Comparison of ENCODE assay signal across 8 mouse cellular contexts in the genomic region with DNA sequence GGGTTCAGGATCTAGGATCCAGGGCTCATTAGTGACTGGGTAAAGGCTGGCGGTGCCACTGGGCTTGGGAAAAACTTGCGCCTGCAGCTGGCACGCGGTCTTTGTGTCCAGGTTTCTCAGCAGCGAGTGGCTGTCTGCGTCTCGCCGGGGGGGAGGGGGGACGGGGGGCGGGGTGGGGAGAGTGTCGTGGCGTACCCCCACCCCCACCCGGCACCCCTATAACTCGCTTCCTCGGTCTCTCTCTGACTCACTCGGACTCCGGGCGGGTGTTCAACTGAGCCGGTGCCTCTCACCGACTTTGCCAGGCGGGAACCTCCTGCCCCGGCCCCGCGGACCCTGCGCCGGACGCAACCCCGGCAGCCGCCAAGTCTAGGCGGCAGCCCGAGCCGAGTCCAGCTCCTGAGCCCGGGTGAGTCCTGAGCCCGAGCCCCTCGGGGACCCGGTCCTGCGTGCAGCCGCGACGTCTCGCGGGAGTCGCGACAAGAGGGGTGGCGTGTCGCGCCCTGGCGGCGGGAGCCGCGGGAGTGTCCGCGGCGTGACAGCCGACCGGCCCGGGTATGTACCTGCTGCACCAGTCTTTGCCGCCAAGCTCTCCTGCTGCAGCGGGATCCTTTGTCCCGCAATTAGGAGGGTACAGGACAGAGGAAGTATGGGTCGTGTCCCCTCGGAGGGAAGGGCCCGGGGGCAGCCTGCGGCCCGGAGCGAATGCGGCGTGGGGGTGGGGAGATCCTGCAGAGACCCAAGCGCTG. TPM values are rescaled to one million over a fixed set of nuclear protein-coding genes. Genes with fewer than 3 reads are reported as not detected.
DNase-seq lines count a peak whose midpoint lies in the region; ATAC-seq and TF ChIP-seq lines count a peak whose summit lies in the region.

No protein-coding gene starts in this region.

- TF ChIP-seq POLR2A in cerebellum, adult 2 months (IDR thresholded peaks at IDR 0.05; ENCODE audit: borderline replicate concordance, insufficient read depth, low read length) = peak; percentile 25; the same call in 1 of the 2 replicates
- no peak for TF ChIP-seq POLR2A in limb, embryonic 14.5 days (IDR thresholded peaks at IDR 0.05; ENCODE audit: borderline replicate concordance, extremely low read depth, insufficient read depth, insufficient read length)

- H3K4me3 ChIP-seq in lung, embryonic 15.5 days = peak overlapping the region; percentile 46
- H3K4me3 ChIP-seq in cerebellum, adult 2 months (replicated peaks; ENCODE audit: insufficient read depth, low read depth, low read length) = peak overlapping the region; percentile 77
- H3K4me3 ChIP-seq in forebrain, embryonic 10.5 days = peak overlapping the region; percentile 58
- H3K4me3 ChIP-seq in limb, embryonic 14.5 days (replicated peaks; ENCODE audit: low read length) = peak overlapping the region; percentile 45

- H3K9me3 ChIP-seq in lung, embryonic 15.5 days = no peaks in the 10 kb centered on the region
- H3K9me3 ChIP-seq in forebrain, embryonic 10.5 days = no peaks in the 10 kb centered on the region
- no peaks in the 10 kb centered on the region for H3K9me3 ChIP-seq in limb, embryonic 14.5 days (ENCODE audit: control insufficient read depth, low read length)

- H3K36me3 ChIP-seq in lung, embryonic 15.5 days = no peaks in the 10 kb centered on the region
- no peaks in the 10 kb centered on the region for H3K36me3 ChIP-seq in forebrain, embryonic 10.5 days (replicated peaks)
- H3K36me3 ChIP-seq in limb, embryonic 14.5 days (ENCODE audit: control insufficient read depth, insufficient read depth, low read length) = no peaks in the 10 kb centered on the region

- H3K9ac ChIP-seq in lung, embryonic 15.5 days = peak overlapping the region; percentile 23; the same call in 1 of the 2 replicates
- H3K9ac ChIP-seq in limb, embryonic 14.5 days (ENCODE audit: low read depth, low read length, severe bottlenecking) = peak overlapping the region; percentile 31

- 1% methylated on average over 57 of the region's 69 CpGs for WGBS in lung, embryonic 15.5 days
- 2% methylated on average over 65 of the region's 69 CpGs for WGBS in cerebellum, adult 2 months
- under 1% methylated on average over 61 of the region's 69 CpGs for WGBS in forebrain, embryonic 10.5 days
- WGBS in limb, embryonic 14.5 days = under 1% methylated on average over 38 of the region's 69 CpGs

- ATAC-seq in lung, embryonic 15.5 days (ENCODE audit: borderline replicate concordance, extremely low read depth, low FRiP score, low TSS enrichment) = peak; percentile 37; the same call in 1 of the 2 replicates
- no peak for ATAC-seq in limb, embryonic 14.5 days (ENCODE audit: low FRiP score, low read depth)

- peak; percentile 10; the same call in 1 of the 2 replicates for TF ChIP-seq CTCF in cerebellum, adult 2 months (IDR thresholded peaks at IDR 0.05; ENCODE audit: borderline replicate concordance, insufficient read depth, low read depth, low read length)

- DNase-seq in lung, postnatal 25 days (ENCODE audit: low spot score) = no peak
- DNase-seq in cerebellum, adult 2 months = peak; percentile 49 to 66
- DNase-seq in forebrain, embryonic 10.5 days (ENCODE audit: extremely low spot score, low spot score) = peak; percentile 46
- DNase-seq in limb, embryonic 14.5 days (ENCODE audit: low spot score) = no peak
- peak; percentile 52 for DNase-seq in retina, embryonic 14.5 days (ENCODE audit: low spot score)
- no peak for DNase-seq in layer of hippocampus, adult 9-10 months (ENCODE audit: low spot score)
- no peak for DNase-seq in left cerebral cortex, adult 11 months (ENCODE audit: low spot score)

- peak overlapping the region; percentile 95 for H3K4me2 ChIP-seq in lung, embryonic 15.5 days
- peak overlapping the region; percentile 79 for H3K4me2 ChIP-seq in limb, embryonic 14.5 days (replicated peaks; ENCODE audit: low read depth, low read length, severe bottlenecking)

- H3K4me1 ChIP-seq in lung, embryonic 15.5 days = peaks cover 17% of the 10 kb centered on the region
- peaks cover 21% of the 10 kb centered on the region for H3K4me1 ChIP-seq in cerebellum, adult 2 months (ENCODE audit: control insufficient read depth, insufficient read depth, low read length)
- H3K4me1 ChIP-seq in forebrain, embryonic 10.5 days = peaks cover 48% of the 10 kb centered on the region
- peaks cover 13% of the 10 kb centered on the region for H3K4me1 ChIP-seq in limb, embryonic 14.5 days (ENCODE audit: control insufficient read depth, insufficient read depth, low read length)

- H3K27ac ChIP-seq in lung, embryonic 15.5 days = no peak overlapping the region
- H3K27ac ChIP-seq in cerebellum, adult 2 months (ENCODE audit: insufficient read depth, low read length) = 0 out of 2 replicates have a peak overlapping the region, but pooled peaks have one; percentile 6
- peak overlapping the region; percentile 76 for H3K27ac ChIP-seq in forebrain, embryonic 10.5 days
- no peak overlapping the region for H3K27ac ChIP-seq in limb, embryonic 14.5 days (replicated peaks; ENCODE audit: low read depth, low read length)

- peaks cover 80% of the 10 kb centered on the region for H3K27me3 ChIP-seq in lung, embryonic 15.5 days
- no peaks in the 10 kb centered on the region; the same call in 1 of the 2 replicates for H3K27me3 ChIP-seq in cerebellum, adult 2 months (ENCODE audit: control insufficient read depth, insufficient read depth, low read length)
- peaks cover 83% of the 10 kb centered on the region for H3K27me3 ChIP-seq in forebrain, embryonic 10.5 days (ENCODE audit: poor library complexity, severe bottlenecking)
- H3K27me3 ChIP-seq in limb, embryonic 14.5 days (ENCODE audit: control insufficient read depth, insufficient read depth, low read length) = peaks cover 69% of the 10 kb centered on the region

RNA-seq across cellular contexts. Expression of gene Syt6, which starts 1.0 kb away (rescaled TPM):
- 0.51 and 0.59 TPM in 2 replicates for polyA plus RNA-seq in lung, embryonic 15.5 days (2015; fragmentation: Nextera tagmentation; extraction: Ambion mirVana)
- 11.7 and 12.3 TPM in 2 replicates for polyA plus RNA-seq in cerebellum, adult 2 months (2012; rRNA removed)
- 0.22 and 0.33 TPM in 2 replicates for polyA plus RNA-seq in forebrain, embryonic 10.5 days (2016; fragmentation: Nextera tagmentation; extraction: Ambion mirVana)
- 0.44 TPM in 2 replicates for polyA plus RNA-seq in limb, embryonic 14.5 days (2012; rRNA removed)
- 0.37 and 0.91 TPM in 2 replicates for polyA plus RNA-seq in limb, embryonic 14.5 days (2014; fragmentation: Nextera tagmentation; extraction: Ambion mirVana)

Comparison
In these comparisons a context has a peak if more than half of its experiments do, and no peak if none do; other contexts are left out.
1. H3K27ac ChIP-seq: peak in cerebellum, adult 2 months (single experiment) and forebrain, embryonic 10.5 days (single experiment); none in lung, embryonic 15.5 days (single experiment) and limb, embryonic 14.5 days (single experiment).
2. DNase-seq: peak in cerebellum, adult 2 months (2 of 2), forebrain, embryonic 10.5 days (single experiment) and retina, embryonic 14.5 days (single experiment); none in lung, postnatal 25 days (single experiment), limb, embryonic 14.5 days (single experiment), layer of hippocampus, adult 9-10 months (single experiment) and left cerebral cortex, adult 11 months (single experiment).
3. Peak in every context shown above with its lines, with median percentiles within 50 percentile points of each other: H3K4me3 ChIP-seq.